Mouse (Mus musculus): ENCODE results near the gene Arhgap45.

DNA sequence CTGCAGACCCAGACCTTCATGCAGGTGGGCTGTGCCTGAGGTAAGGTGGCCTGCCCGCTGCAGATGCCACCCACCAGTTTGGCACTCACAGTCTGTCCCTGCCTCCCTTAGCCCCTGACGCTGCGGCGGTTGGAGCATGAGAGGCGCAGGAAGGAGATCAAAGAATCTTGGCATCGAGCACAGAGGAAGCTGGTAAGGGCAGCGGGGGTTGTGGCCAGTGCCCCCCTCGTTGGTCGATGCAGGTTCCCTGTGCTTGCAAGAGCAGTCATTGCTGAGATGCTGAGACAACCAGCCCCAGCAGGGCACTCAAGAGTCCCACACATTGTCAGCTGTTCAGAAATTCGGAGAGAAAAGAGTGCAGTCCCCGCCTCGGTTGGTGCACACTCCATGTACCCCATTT lies 5.7 kb downstream of the Arhgap45 start:
- no peak for TF ChIP-seq CTCF (IDR thresholded peaks at IDR 0.05; ENCODE audit: extremely low read depth, insufficient read length, insufficient replicate concordance, low read depth, low read length)
- no peak for TF ChIP-seq POLR2A (IDR thresholded peaks at IDR 0.05; ENCODE audit: low read depth, low read length)

Measured in small intestine, adult 2 months (tissue).